Mouse (Mus musculus) gastrocnemius, postnatal 25 days (tissue): ENCODE measurements at regions not wholly inside any gene's neighbourhood (a gene's known extent, or its start where the extent isn't known, plus 50 kb on each side); places are given as distances from the start of the nearest gene placed in this dataset.
A peak's percentile ranks its signal among the peaks of the same experiment; 100 is the strongest.
"Not testable (repeated sequence)": the region's sequence is repeated elsewhere in the genome, so short reads cannot be mapped to it uniquely, and the experiment has no call there.

ENCODE experiments used
- DNase-seq: peaks from one replicate; pipeline ENCODE4 v3.0.0; 2022

DNA sequence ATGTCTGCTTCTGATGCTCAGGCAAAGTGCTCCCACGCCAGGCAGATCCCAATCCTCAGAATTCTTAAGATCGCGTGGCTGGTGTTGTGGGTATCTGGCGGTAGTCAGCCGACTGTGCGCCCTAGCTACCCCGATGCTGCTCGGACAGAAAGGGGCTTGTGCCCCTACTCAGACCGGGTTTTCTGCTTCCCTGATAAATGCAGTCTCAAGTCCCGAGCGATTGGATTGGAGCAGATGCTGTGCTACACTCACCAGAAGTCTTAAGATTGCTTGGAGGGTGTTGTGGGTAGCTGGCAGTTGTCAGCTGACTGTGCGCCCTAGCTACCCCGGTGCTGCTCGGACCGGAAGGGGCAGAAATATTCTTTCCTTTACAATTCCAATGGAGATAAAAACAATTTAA, 99.3 kb downstream of the Gm7489 start:
- DNase-seq: not testable (repeated sequence)

DNA sequence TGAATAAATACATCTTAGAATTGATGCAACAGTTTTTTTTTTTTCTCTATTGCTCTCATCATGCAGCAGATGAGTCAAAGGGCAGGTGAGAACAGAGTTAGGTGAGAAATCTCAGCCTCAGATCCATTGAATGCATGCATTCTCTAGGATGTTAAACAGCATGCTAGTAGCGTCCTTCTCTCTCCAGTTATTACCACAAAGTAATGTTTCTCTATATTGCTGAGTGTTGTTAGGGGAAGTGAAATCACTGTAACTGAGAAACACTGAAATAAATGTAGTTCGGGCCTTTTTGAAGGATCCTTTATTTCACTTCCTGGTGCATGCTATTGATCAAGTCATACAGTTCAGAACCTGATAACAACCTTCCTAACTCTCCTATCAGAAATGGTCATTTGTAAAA, 105.2 kb downstream of the Gm7489 start:
- no peak for DNase-seq

DNA sequence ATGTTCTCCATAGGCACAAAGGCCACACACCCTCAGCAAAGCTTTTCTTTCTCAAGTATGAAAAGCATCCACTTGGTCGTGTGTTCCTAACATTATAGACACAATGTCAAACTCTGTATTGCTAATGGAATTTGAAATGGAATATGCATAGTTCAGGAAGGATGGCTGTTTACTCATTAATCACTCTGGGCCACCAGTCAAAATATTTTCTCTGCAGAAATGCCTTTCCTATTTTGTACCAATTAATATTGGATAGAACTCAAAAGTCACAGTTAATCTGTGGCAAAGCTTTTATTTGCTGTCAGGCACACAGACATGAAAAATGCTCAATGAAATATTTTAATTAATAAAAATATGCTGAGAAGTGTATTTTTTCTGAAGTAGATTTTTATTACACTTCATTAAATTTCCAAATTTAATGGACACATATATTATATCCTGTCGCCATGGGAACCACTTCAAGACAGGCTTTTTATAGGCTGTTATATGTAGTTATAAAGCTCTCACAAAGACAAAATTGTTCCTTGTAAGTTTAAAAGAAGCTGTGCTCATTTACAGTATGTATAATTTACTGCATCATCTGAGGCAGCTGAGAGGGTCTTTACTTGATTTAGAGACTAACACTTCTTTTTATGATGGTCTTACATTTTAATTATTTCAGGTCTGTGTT, 110.6 kb downstream of the Gm7489 start:
- DNase-seq: no peak

DNA sequence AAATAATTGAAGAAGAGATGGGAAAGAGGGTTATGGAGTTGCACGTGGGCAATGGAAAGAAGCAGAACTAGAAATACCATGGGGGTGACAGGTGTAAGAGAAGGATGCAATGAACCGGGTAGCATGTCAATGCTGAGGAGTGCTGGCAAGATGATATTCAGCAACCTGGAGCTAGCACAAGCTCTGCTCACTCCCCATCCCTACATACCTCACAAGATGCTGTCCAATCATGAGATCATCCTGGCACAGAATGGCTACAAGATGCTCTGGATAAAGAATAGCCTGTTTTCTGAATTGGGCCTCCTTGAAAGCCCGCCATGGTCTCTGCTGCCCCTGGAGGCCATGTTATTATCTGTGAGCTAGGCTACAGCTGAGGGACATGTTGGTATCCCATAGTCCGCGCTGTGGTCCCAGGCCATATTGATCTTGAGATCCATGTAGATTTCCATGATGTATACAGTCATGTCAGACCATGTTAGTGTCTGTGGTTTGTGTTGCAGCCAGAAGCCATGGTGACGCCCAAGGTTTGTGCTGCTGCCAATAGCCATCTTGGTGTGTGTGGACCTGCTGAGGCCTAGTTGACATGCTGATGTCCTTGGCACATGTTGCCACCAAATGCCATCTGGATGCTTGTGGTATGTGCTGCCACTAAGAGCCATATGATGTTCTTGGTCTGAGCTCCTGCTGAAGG, 114.0 kb downstream of the Gm7489 start:
- no peak for DNase-seq

DNA sequence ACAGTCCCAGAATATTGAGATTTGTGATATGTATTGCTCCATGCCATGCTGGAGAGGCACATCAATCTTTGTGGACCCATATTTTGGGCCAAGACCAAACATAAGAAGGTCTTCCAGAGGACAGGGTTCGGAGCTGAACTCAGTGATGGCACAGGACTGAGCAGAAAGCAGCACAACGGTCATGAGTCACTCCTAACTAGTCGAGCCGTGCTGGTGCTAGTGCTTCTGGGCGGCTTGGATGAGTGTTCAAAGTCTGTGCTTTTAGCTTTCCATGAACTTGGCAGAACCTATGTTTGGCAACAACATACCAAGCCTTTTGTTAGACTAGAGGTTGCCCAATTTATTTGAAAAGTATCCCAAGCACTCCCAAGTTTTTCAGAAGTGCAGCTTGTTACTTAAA, 149.1 kb downstream of the Gm7489 start:
- DNase-seq: no peak

DNA sequence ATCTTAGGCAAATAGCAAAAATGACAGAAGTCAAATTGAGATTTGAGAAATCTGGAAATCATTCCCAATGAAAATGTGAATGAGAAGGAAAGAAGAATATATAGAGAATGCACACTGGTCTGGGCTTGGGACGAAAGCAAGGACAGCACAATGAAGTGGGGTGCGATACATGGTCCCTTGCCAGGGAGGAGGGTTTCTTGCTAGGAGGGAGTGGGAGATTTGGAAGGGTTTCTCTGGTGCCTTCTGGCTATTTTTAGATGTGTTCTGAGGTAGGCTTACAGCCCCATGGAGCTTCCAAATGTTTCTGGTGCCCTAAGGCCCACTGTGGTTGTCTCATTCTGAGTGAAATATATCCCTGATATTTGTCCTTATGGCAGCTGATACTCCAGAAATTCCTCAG, 166.0 kb downstream of the Gm7489 start:
- no peak for DNase-seq

DNA sequence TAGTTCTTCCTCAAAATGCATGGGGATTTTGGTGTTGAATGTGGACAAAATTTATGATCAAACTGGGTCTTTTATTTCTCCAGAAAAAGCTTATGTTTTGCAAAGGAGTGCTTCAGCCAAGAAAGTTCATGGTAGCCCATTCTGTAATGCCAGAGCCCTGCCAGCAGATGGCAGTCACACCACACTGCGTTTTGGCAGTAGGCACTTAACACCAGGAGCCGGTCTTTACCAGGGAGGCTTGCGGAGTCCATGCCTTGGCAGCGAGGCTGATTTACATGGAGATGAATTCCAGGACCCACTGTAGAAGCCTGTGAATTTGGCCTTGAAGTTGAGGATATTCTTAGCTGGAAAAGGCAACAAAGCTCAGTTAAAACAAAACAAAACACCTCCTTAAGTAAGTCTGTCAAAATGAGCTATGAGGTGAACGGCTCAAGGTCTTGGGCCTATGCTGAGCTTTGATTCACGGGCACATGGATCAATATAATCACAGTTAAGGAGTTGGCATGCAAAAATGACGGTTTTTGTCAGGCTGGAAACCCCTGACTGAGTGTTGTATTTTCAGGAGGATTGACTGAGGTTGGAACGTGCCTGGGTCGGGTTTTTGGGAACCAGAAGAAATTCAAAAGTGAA, 185.4 kb downstream of the Gm7489 start:
- DNase-seq: peak; percentile 23

DNA sequence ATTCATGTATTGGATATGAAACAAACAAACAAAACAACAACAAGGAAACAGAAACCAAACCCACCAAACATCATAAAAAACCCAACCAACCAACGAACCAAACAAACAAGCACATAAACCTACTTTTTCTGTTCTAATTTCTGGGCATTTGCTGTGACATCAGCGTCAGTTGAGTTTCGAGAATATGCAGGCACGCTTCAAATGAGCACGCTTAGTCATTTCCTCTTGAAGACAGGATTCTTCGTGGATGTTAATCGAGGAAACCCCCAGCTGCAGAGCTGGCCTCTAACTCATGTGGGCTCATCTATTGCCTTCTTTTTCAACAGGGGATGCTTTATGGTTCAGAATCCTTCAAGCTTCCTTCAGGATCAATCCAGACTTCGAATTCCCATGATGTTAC, 187.0 kb downstream of the Gm7489 start:
- DNase-seq: no peak

DNA sequence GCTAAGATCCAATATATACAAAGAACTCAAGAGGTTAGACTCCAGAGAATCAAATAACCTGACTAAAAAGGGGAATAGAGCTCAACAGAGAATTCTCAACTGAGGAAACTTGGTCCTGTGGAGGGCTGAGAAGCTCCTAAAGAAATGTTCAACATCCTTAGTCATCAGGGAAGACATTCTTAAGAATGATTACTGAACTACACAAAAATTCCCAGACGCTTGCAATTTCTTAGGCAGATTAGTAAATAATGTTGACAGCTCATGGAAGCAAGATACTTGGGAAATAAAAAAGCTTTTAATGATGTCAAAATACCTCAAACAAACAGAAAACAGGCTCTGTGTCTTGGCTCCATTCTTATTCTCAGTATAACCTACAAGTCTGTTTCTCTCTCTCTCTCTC, 206.6 kb downstream of the Gm7489 start:
- no peak for DNase-seq

DNA sequence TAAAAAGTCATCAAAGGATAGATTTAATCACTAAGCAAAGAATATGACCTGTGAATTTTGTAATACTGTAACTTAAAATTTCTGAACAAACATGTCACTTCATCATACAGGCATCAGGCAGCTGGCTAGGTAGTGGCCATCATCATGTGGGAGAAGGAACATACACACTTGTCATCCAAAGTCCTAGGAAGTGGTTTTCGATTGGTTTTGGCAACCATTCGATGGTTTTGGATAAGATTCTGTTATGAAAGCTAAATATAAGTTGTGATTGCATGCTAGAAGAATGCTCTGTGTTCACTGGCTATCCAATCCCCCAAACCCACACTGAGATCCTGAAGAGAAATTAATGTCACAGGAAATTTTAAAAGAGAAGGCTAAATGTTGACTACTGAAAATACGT, 207.7 kb downstream of the Gm7489 start:
- no peak for DNase-seq

DNA sequence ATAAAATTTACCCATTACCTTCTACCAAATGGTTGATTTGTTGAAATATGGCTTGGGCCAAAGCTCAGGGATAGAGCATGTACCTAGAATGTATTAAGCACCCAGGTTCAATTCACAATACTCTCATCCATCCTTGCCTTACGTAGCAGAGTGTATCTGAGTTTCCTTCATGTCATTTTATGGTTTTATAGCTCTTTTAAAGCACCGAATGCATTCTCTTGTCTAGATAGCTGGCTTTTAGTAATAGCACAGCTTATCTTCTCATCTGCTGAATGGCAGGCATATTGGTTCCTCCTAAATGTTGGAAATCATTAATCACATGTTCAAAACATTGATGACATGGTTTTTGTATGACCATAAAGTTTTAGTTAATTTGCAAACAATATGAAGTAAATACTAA, 212.8 kb downstream of the Gm7489 start:
- DNase-seq: no peak

DNA sequence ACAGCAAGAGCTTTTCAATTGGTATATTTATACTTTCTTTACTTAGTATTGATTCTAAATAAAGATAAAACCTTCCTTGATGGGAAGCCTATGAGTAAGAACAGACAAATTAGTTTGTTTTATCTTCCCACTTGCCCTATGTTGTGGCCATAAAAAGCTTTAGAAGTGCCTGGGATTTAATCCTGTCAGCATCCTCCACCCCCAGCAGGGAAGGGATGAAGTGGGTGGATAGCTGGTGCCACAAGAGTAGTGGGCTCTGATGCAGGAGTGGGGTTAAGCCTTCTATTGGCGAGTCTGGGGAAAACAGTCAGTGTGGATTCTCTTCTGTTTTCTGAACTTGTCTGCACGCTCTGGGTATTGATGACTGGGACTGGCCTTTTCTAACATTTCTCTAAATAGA, 227.7 kb downstream of the Gm7489 start:
- no peak for DNase-seq

DNA sequence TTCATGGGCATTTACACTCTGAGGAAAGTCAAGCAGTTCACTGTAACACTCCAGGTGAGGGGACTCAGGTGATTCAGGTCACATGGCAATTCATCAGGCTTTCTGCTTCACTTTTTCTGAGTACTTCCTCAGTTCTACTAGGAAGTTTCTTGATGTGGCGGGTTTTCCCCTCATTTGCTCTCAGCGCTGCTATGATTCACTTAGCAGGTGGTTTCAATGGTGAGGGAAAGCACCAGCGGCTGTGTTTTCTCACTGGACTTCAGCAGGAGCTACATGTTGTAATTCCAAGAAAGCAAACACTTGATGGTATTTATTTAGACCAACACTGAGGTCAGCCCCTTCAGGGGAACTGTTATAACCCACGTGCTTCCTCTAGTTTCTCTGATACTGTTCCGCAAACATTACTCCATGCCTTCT, 229.4 kb downstream of the Gm7489 start:
- DNase-seq: no peak

DNA sequence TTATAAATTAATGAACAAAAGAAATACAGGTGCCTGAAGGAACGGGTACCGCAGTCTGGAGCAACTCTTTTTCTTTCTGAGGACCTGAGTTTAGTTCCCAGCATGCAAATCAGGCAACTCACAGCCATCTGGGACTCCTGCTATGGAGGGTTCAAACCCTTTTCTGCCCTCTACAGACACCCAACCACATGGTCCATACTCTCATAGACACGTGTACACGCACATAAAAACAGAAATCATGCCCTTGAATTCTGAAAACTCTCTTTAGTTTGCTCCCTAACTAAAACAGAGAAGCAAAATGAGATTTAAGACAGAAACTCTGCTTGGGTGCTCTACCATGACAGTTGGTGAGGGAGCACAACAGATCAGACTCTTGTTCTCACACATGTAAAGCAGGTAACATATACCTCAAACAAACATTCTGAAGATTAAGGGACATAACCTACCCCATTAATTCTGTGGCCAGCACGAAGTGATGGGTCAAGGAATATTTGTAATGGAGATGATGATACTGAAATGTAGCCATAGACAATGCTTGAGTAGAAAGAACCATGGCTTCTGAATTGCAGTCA, 233.3 kb downstream of the Gm7489 start:
- no peak for DNase-seq

DNA sequence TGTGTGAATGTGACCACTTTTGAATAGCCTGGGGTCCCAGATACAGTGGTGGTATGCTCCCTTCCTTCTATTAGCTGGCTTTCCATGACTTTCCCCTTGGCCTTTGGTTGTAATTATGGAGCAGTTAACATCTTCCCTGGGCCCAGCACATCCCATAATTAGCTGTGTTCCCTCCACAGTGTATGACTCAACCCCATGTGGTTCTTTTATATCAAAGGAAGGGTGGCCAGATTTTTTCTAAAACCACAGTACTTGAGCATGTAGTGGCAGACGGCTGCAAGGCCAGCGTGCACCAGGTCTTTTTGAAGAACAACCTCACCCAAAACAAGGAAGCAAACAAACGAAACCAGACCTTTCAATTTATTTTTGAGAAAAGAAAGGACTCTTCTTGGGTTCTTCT, 235.8 kb downstream of the Gm7489 start:
- no peak for DNase-seq

DNA sequence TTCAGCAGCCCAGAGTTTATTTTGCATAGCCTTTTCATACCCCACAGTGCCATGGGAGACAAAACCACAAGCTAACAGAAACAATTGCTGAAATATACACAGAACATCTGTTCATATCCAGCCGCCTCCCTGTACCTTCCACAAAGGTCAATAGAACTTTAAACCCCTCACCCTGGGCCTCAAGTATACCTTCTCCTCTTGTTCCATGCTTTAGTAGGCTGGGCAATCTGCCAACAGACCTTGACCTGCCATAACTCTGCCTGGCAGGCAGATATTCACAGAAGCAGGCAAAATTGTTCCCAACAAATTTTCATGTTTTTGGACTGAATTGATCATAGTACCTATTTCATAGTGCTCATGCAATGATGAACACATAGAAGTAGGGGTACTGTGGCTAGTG, 279.6 kb downstream of the Gm7489 start:
- no peak for DNase-seq

DNA sequence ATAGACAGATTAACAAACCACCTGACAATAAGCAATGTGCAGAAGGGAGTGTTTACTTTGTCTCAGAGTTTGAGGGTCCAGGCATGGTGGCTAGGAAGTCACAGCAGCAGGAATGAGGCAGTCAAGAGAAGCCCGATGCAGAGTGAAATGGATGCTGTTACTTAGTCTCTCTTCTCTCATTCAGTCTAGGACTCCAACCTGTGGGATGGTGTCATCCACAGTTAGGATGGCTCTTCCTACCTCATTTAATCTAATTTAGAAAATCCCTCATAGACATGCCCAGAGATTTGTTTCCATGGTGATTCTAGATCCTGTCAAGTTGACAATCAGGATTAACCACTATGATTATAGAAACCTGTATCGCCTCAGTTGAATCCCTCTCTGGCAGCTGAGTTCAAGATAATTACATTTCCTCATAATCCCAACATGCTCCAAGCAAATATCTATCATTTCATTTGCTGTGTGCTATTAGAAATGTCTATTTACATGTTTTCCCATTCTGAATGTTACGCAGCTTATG, 283.2 kb downstream of the Gm7489 start:
- no peak for DNase-seq

DNA sequence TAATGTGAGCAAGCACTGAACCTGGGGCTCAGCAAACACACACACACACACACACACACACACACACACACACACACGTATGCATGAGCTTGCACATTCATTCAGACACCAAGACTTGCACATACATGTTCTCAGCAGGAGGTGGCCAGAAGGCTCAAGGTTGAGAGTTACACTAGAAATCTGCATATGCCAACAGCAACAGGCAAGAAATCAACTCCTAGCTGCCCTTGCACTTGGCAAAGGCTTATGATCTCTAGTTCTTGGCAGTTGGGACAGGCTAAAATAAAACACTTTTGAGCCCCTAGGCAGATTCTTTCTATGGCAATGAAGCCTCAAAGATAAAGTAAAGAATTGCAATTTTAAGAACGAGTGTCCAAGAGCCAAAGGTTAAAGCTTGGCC, 292.5 kb downstream of the Gm7489 start:
- DNase-seq: no peak

DNA sequence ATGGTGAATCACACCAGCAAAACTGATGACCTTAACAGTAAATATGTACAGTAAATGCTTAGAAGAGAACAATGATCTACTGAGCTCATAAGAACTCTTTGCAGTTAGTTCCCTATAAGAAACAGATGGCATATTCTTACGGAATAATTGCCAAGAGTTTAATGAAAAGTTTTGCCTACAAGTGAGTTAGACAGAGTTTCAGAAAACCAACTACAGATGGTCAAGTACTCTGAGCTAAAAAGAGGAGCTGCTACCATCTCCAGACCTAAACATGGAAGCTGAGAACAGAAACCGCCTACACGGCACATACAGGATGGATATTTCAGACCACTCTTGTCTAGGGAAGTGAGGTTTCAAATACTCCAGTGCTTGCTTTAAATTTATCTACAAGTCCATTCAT, 293.1 kb downstream of the Gm7489 start:
- DNase-seq: no peak
